Mouse (Mus musculus): ENCODE data around the gene Car10. TPM values are rescaled to one million over a fixed set of nuclear protein-coding genes. Genes with fewer than 3 reads are reported as not detected.
"Not testable (repeated sequence)": the region's sequence is repeated elsewhere in the genome, so short reads cannot be mapped to it uniquely, and the experiment has no call there.

Car10 gene
- polyA plus RNA-seq, 1 experiment from 2014 or later, result 47.7 TPM

- H3K9me3 ChIP-seq, result no peaks in the 10 kb centered on the region
- no peaks in the 10 kb centered on the region for H3K27me3 ChIP-seq (replicated peaks)
- H3K36me3 ChIP-seq (replicated peaks), result no peaks in the 10 kb centered on the region
- H3K4me2 ChIP-seq, result no peak overlapping the region
- H3K27ac ChIP-seq, result no peak overlapping the region
- no peak overlapping the region for H3K9ac ChIP-seq
- no peak overlapping the region for H3K4me3 ChIP-seq
- no peaks in the 10 kb centered on the region for H3K4me1 ChIP-seq
- no peak for ATAC-seq (replicated peaks)
- WGBS, result 94% methylated on average over 3 of the region's 3 CpGs
Measured at GRCm38 (mm10) chr11:93343961-93344360, 246.1 kb downstream of the Car10 start.

GRCm38 (mm10) chr11:93344869-93345268, 247.0 kb downstream of the Car10 start:
- H3K4me2 ChIP-seq, result no peak overlapping the region
- no peaks in the 10 kb centered on the region for H3K9me3 ChIP-seq
- H3K9ac ChIP-seq, result no peak overlapping the region
- H3K27ac ChIP-seq, result no peak overlapping the region
- no peaks in the 10 kb centered on the region for H3K36me3 ChIP-seq (replicated peaks)
- WGBS, result 76% methylated on average over 3 of the region's 3 CpGs
- H3K27me3 ChIP-seq (replicated peaks), result no peaks in the 10 kb centered on the region
- H3K4me1 ChIP-seq, result no peaks in the 10 kb centered on the region
- ATAC-seq (replicated peaks), result no peak
- no peak overlapping the region for H3K4me3 ChIP-seq

- no peak for ATAC-seq (replicated peaks)
- Histone ChIP-seq H3K27ac (no peak overlapping the region), H3K36me3 (replicated peaks) (no peaks in the 10 kb centered on the region), H3K27me3 (replicated peaks) (no peaks in the 10 kb centered on the region), H3K4me2 (no peak overlapping the region), H3K4me1 (no peaks in the 10 kb centered on the region), H3K4me3 (no peak overlapping the region), H3K9ac (no peak overlapping the region), H3K9me3 (no peaks in the 10 kb centered on the region)
- 67% methylated on average over 2 of the region's 2 CpGs for WGBS
Measured at GRCm38 (mm10) chr11:93361576-93361975, 263.7 kb downstream of the Car10 start.

GRCm38 (mm10) chr11:93364171-93364570, 266.3 kb downstream of the Car10 start:
- Histone ChIP-seq H3K4me1 (no peaks in the 10 kb centered on the region), H3K9ac (no peak overlapping the region), H3K27me3 (replicated peaks) (no peaks in the 10 kb centered on the region), H3K4me3 (no peak overlapping the region), H3K4me2 (no peak overlapping the region), H3K36me3 (replicated peaks) (no peaks in the 10 kb centered on the region), H3K27ac (no peak overlapping the region), H3K9me3 (no peaks in the 10 kb centered on the region)
- no peak for ATAC-seq (replicated peaks)

GRCm38 (mm10) chr11:93367244-93367643, 269.4 kb downstream of the Car10 start:
- Histone ChIP-seq H3K4me2 (no peak overlapping the region), H3K4me1 (no peaks in the 10 kb centered on the region), H3K9ac (no peak overlapping the region), H3K27me3 (replicated peaks) (no peaks in the 10 kb centered on the region), H3K36me3 (replicated peaks) (no peaks in the 10 kb centered on the region), H3K4me3 (no peak overlapping the region), H3K9me3 (no peaks in the 10 kb centered on the region), H3K27ac (no peak overlapping the region)
- 33% methylated on average over 4 of the region's 4 CpGs for WGBS
- no peak for ATAC-seq (replicated peaks)

GRCm38 (mm10) chr11:93367740-93368139, 269.9 kb downstream of the Car10 start:
- Histone ChIP-seq H3K4me2 (no peak overlapping the region), H3K27me3 (replicated peaks) (no peaks in the 10 kb centered on the region), H3K4me1 (no peaks in the 10 kb centered on the region), H3K36me3 (replicated peaks) (no peaks in the 10 kb centered on the region), H3K9ac (no peak overlapping the region), H3K27ac (no peak overlapping the region), H3K9me3 (no peaks in the 10 kb centered on the region), H3K4me3 (no peak overlapping the region)
- WGBS, result 48% methylated on average over 5 of the region's 5 CpGs
- no peak for ATAC-seq (replicated peaks)

GRCm38 (mm10) chr11:93373697-93374354, 276.0 kb downstream of the Car10 start:
- no peak overlapping the region for H3K9ac ChIP-seq
- no peaks in the 10 kb centered on the region for H3K36me3 ChIP-seq (replicated peaks)
- 83% methylated on average over 4 of the region's 4 CpGs for WGBS
- H3K9me3 ChIP-seq, result no peaks in the 10 kb centered on the region
- no peaks in the 10 kb centered on the region for H3K4me1 ChIP-seq
- ATAC-seq (replicated peaks), result no peak
- H3K4me3 ChIP-seq, result no peak overlapping the region
- H3K27ac ChIP-seq, result no peak overlapping the region
- H3K4me2 ChIP-seq, result no peak overlapping the region
- H3K27me3 ChIP-seq (replicated peaks), result no peaks in the 10 kb centered on the region

GRCm38 (mm10) chr11:93391159-93391558, 293.3 kb downstream of the Car10 start:
- H3K4me2 ChIP-seq, result no peak overlapping the region
- H3K27ac ChIP-seq, result no peak overlapping the region
- no peaks in the 10 kb centered on the region for H3K36me3 ChIP-seq (replicated peaks)
- no peak for ATAC-seq (replicated peaks)
- WGBS, result 84% methylated on average over 4 of the region's 4 CpGs
- no peak overlapping the region for H3K9ac ChIP-seq
- H3K4me3 ChIP-seq, result no peak overlapping the region
- H3K4me1 ChIP-seq, result no peaks in the 10 kb centered on the region
- no peaks in the 10 kb centered on the region for H3K9me3 ChIP-seq
- H3K27me3 ChIP-seq (replicated peaks), result no peaks in the 10 kb centered on the region

GRCm38 (mm10) chr11:93393371-93393770, 295.5 kb downstream of the Car10 start:
- not testable (repeated sequence) for H3K4me3 ChIP-seq; H3K27me3 ChIP-seq (replicated peaks); H3K9ac ChIP-seq; H3K4me2 ChIP-seq; H3K9me3 ChIP-seq; H3K36me3 ChIP-seq (replicated peaks); ATAC-seq (replicated peaks); H3K4me1 ChIP-seq; H3K27ac ChIP-seq

- H3K4me2 ChIP-seq, result no peak overlapping the region
- no peaks in the 10 kb centered on the region for H3K4me1 ChIP-seq
- no peaks in the 10 kb centered on the region for H3K9me3 ChIP-seq
- H3K27ac ChIP-seq, result no peak overlapping the region
- H3K36me3 ChIP-seq (replicated peaks), result no peaks in the 10 kb centered on the region
- 91% methylated on average over 2 of the region's 2 CpGs for WGBS
- no peak for ATAC-seq (replicated peaks)
- no peaks in the 10 kb centered on the region for H3K27me3 ChIP-seq (replicated peaks)
- no peak overlapping the region for H3K9ac ChIP-seq
- no peak overlapping the region for H3K4me3 ChIP-seq
Measured at GRCm38 (mm10) chr11:93396356-93396755, 298.5 kb downstream of the Car10 start.

GRCm38 (mm10) chr11:93401167-93401566, 303.3 kb downstream of the Car10 start:
- not testable (repeated sequence) for H3K4me3 ChIP-seq; H3K4me2 ChIP-seq; H3K9ac ChIP-seq; H3K36me3 ChIP-seq (replicated peaks); ATAC-seq (replicated peaks); H3K27ac ChIP-seq; H3K4me1 ChIP-seq; H3K27me3 ChIP-seq (replicated peaks); H3K9me3 ChIP-seq
- WGBS, result 95% methylated on average over 1 of the region's 1 CpGs

GRCm38 (mm10) chr11:93407981-93408380, 310.2 kb downstream of the Car10 start:
- ATAC-seq (replicated peaks), result no peak
- H3K36me3 ChIP-seq (replicated peaks), result no peaks in the 10 kb centered on the region
- H3K4me1 ChIP-seq, result no peaks in the 10 kb centered on the region
- no peak overlapping the region for H3K27ac ChIP-seq
- 90% methylated on average over 5 of the region's 5 CpGs for WGBS
- no peaks in the 10 kb centered on the region for H3K9me3 ChIP-seq
- H3K9ac ChIP-seq, result no peak overlapping the region
- H3K4me3 ChIP-seq, result no peak overlapping the region
- H3K4me2 ChIP-seq, result no peak overlapping the region
- no peaks in the 10 kb centered on the region for H3K27me3 ChIP-seq (replicated peaks)

- Histone ChIP-seq H3K27me3 (replicated peaks) (no peaks in the 10 kb centered on the region), H3K4me1 (no peaks in the 10 kb centered on the region), H3K4me2 (no peak overlapping the region), H3K36me3 (replicated peaks) (no peaks in the 10 kb centered on the region), H3K9ac (no peak overlapping the region), H3K27ac (no peak overlapping the region), H3K4me3 (no peak overlapping the region), H3K9me3 (no peaks in the 10 kb centered on the region)
- no peak for ATAC-seq (replicated peaks)
- WGBS, result 87% methylated on average over 5 of the region's 5 CpGs
Measured at GRCm38 (mm10) chr11:93431482-93431881, 333.7 kb downstream of the Car10 start.

All from midbrain, embryonic 15.5 days (tissue).